Mouse (Mus musculus): ENCODE measurements around the gene Ubac2.

Ubac2 gene

DNA sequence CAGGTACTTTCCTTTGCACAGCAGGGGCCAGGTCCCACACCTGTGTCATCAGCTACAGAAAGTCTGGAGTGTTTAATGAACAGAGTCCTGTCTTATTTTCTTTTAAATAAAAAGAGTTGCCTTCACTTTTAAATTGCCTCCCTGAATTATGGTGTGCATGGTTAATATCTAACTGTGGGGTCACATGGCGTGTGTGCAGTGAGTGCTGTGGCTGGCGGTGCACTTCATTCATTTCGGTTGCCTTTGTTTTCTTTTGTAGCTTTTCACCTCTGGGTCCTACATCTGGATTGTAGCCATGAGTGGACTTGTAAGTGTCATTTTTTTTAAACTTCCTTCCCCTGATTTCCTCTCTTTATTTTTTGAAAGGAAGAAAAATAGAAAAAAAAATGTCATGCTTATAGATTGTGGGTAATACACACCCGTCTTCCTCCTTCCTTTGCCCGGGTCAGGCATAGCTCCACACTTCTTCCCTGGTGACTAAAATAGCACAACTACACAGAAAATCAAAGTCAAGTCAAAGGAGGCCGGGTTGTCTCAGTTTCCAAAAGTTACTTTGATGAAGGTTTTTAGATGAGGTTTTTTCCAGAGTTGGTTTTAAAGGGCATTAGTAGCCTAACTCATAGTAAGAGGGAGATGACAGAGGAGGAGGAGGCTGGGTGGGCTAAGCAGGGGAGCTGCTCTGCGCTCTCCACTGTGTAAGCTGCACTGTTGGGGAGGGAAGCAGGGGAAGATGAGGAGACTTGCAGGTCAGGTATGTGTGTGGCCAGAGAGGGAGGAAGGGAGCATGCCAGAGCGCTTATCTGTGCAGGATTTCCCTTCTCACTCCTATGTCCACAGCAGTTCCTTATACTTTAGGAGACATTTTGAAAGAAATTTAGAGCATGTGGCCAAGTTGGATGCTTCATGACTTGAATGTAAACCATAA is 104.9 kb downstream of the Ubac2 start:
- DNase-seq, result no peak

DNA sequence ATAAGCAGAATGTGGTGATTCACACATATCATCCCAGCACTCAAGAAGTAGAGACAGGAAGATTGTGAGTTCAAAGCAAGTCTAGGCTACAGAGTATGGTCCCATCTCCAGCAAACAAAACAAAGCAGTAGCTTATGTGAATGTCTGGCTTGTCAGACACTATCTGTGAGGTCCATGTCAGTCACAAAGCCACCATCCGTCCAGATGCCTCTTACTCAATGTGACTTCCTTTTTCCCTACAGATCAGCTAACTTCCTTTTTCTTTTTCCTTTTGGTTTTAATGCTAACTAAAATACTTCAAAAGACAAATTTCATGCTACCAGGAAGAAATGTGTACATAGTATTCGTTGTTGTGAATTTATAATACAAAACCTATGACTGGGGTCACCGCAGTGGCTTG is 107.1 kb downstream of the Ubac2 start:
- no peak for DNase-seq

DNA sequence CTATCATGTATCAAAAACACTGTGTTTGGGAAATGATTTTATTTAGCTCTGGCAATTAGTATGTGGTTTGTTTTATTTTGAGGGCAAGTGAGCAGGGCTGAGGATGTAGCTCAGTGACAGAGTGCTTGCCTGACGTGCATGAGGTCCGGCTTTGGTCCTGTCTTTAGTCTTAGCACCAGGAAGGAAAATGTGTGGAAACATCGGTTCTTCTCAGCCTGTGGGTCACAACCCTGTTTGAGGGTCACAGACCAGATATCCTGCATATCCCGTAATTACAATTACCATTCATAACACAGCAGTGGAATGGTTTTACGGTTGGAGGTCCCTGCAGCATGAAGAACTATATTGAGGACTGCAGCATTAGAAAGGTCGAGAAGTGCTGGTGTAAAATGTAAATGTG is 107.6 kb downstream of the Ubac2 start:
- DNase-seq, result no peak

DNA sequence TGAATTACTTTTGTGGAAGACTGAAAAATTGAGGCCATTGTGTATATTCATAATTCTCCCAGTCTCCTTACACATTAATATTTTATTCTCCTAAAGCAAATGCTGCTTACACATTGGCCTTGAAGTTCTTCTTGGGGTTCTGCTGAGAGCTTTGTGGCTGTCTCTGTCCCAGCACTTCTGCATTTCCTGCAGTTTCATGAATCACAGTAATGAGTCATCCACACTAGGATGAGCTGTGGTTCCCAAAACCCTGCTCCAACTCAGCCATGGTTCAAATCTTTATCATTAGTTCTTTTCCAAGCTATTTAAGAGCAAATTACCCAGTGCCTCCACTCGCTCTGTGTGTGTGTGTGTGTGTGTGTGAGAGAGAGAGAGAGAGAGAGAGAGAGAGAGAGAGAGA is 108.9 kb downstream of the Ubac2 start:
- DNase-seq, result no peak

DNA sequence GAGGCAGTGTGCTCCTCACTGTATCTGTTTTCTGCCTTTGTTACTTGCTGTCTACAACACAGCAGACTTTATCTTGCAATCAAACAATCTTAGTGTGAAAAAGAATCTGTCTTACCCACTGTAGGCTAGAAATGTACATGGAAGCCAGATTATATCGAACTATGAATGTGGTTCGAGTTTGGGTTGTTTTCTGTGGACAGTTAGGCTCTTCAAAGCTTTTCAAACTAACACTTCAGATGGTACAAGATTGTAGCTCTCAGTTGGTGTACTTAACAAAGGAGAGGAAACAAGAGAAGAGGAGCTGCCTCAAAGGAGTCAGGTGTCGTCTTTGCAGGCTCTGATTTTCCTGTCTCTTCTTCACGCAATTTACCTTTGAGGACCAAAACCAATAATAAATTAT is 109.3 kb downstream of the Ubac2 start:
- DNase-seq, result no peak

DNA sequence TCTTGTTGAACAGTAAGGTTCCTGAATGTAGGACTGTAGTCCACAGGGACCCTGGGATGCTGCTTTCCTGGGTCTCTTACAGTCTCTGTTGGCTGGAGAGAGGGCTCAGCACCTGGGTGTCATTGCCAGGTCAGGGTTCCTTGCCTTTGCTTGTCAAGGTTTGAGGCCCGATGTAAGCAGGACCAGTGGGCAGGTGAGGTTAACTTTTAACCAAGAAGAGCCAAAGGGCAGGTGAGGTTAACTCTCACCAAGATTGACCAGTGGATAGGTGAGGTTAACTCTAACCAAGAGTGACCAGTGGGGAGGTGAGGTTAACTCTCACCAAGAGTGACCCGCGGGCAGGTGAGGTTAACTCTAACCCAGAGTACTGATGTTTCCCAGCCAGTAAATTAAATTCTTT is 110.9 kb downstream of the Ubac2 start:
- DNase-seq, result no peak

DNA sequence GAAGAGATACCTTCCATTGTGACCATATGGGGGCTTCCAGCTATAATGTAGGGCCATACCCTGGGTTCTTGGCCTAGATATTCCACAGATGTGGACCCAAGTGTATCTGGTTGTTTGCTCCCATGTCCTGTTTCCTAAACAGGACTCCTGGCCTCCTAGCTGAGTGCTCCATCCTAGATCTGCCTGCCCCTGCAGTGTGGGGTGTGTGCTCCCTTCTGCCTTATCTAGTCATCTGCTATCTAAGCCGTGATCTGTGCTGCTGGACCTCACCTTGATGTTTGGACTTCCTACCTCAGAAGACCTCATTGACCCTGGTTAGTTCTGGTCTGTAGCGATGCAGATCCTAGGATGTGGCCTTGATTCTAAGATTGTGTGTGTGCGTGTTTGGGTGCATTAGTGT is 111.4 kb downstream of the Ubac2 start:
- no peak for DNase-seq

DNA sequence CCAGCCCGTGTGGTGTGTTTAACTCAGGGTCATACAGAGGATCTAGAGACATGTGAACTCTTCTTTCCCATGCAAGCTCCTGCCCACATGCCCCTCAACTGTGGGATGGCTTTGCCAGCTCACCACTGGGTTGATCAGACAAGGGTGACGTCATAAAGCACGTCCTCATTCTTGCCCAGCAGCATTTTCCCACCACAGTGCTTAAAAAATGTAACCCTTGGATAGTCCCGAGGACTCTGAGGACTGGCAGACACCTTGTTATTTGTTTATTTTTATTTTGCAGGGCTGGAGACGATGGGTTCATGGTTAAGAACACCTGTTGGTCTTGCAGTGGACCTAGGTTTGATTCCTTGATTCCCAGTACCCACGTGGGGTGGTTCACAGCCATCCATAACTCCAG is 112.5 kb downstream of the Ubac2 start:
- DNase-seq, result no peak

DNA sequence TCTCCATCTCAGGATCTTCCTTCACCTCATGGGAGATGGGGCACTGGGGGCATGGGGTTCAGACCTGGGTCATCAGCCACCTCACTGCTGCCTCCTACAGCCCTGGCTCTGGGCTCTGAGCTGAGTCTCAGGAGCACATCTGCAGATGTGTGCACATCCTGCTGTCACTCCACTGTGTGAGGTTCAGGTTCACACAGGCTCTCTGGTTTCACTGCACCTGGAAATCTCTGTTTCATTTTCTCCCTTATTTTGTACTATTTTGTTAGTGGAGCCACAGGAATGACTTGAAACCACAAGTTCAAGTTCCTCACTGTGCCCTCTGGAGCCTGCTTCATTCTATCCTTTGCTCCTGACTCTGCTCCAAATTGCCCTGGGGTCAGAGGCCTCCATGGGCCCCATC is 113.5 kb downstream of the Ubac2 start:
- DNase-seq, result no peak

DNA sequence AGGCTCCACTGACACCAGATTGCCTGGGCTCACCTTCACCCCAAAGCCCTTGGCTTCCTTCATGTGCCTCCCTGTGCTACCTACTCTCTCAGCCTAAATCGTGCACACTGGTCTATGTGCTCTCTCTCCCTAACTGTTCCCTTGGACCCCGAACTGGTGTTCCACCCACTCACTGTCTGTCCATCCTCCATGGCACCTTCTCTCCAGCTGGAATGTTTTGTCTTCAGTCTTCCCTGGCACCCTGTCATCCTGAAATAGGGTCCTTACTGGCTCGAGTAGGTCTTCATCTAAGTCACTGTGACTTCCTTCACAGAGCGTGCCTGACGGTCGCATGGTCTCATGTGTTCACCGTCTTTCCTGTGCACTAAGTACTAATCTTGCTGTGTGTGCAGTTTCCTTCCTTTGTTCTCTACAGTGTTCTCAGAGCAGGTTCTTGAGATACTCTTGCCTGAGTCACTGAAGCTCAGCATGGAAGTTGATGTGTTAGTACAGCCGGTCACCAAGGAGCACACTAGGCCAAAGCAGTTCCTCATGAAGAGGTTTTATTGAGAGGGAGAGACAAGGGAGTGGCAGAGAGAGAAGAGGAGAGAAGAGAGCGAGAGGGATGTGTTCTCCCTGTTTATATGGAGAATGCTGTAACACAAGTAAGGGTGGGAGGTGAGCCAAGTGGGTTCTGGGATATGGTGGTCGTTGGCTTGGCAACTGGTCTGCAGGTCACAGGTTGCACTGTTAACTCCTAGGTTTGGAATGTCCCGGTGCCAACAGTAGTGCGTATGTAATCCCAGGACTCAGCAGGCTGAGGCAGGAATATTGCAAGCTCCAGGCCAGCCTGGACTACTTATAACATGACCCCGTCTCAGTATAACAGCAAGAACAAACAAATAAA is 114.2 kb downstream of the Ubac2 start:
- no peak for DNase-seq

DNA sequence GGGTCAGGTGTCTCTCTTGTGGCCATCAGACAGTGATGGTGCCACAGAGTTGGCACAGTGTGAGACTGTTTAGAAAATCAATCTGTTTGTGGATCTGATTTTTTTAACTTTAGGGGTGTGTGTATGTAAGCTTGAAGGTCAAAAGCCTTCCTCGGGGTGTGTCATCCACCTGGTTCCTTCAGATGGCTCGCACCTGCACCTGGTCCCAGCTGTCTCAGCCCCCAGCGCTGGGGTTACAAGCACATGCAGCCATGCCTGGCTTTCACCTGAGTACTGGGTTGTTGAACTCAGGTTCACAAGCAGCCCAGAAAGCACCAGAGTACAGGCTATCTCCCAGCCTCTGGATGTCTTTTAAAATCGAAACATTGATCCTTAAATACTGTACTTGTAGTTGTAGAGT is 115.2 kb downstream of the Ubac2 start:
- no peak for DNase-seq

DNA sequence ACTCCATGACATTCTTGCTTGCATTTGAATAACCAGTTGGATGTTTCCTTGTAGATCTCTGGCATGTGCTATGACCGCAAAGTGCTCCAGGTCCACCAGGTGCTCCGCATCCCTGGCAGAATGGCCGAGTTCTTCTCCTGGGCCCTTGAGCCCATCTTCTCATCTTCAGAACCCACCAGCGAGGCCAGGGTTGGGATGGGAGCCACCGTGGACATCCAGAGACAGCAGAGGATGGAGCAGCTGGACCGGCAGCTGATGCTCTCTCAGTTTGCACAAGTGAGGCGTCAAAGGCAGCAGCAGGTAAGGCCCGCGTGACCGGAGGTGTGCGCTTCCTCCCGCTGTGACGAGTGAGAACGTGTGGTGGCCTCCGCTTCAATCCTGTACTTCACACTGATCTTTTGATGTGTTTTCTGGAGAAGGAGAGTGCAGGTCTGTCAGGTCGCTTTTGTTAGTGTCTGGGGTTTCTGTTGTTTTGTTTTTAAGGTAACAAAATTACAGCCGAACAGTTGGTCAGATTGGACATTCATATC is 115.8 kb downstream of the Ubac2 start:
- DNase-seq, result no peak

DNA sequence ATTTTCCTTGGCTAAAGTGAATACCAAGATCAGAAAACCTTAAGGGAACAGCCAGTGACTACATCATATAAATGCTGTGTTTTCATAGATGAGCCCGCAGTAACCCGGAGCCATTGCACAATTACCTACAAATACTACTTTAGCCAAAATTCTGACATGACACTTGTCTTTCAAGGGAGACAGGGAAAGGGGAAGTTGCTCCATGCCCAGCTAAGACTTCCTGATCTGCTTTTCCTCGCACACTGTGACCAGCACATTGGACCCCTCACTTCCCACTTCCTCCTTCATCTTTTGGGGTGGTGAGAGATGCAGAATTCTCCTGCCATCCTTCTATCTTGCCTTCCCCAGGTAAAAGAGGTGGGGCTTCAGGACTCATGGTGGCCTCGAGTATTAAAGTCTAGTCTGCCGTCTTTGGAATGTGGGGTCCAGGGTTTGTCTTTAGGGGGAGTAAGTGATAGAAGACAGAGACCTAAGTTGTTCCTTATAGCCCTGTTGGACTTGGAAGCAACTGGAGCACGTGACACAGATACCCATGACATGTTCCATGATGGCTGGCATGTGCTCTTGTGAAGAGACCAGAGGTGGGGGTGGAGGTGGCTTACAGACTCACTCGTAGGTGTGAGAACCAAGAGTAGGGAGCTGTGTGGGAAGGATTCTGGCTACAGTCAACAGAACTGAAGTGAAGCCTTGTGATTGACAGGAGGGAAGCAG is 116.6 kb downstream of the Ubac2 start:
- no peak for DNase-seq

DNA sequence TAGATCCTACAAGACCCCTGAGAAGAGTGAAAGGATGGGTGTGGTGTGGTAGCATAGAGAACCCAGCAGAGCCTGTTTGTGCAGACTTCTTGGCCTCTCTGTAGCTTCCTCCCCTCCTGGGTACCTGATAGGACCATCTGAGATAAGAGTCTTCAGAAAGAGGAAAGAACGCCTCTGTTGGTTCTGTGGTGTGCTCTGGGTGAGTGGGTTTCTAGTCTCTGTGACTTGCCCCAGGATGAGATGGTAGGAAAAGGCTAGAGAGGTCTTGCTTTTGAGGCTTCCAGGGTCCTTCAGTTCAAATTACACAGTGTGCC is 117.1 kb downstream of the Ubac2 start:
- no peak for DNase-seq

DNA sequence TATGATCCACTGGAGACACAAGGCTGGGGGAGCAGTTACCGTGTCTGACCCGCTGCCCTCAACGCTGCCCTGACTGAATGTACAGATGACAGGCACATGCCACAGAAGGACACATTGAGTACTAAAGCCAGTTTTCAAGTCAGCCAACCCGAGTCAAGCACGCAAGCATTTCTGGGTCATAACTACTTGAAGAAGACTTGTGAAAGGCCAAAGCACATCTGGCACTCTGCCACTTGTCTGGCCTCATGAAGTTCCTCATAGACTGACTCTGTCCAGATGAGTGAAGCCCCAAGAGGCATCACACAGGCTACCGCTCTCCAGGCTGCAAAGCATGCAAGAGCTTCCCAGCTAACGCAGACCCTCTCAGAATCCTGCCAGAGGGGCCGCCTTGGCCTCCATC is 118.4 kb downstream of the Ubac2 start:
- DNase-seq, result peak; percentile 77

DNA sequence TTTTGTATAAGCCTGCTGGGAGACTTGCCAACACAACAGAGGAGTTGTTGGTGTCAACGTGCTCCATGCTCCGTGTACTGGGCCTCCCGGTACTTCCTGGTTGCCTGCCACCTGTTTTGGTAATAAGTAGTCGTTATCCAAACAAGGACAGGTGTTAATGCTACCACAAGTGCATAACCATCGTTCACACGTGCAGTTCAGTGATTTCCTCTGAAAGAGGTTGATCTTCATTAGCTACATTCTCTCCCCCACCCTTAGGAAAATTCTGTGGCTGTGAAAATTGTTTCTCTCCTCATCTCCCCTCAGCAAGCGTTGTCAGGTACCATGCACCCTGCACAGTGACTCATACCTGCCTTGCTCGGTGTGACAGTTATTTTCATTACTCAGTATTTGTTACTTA is 121.0 kb downstream of the Ubac2 start:
- no peak for DNase-seq

DNA sequence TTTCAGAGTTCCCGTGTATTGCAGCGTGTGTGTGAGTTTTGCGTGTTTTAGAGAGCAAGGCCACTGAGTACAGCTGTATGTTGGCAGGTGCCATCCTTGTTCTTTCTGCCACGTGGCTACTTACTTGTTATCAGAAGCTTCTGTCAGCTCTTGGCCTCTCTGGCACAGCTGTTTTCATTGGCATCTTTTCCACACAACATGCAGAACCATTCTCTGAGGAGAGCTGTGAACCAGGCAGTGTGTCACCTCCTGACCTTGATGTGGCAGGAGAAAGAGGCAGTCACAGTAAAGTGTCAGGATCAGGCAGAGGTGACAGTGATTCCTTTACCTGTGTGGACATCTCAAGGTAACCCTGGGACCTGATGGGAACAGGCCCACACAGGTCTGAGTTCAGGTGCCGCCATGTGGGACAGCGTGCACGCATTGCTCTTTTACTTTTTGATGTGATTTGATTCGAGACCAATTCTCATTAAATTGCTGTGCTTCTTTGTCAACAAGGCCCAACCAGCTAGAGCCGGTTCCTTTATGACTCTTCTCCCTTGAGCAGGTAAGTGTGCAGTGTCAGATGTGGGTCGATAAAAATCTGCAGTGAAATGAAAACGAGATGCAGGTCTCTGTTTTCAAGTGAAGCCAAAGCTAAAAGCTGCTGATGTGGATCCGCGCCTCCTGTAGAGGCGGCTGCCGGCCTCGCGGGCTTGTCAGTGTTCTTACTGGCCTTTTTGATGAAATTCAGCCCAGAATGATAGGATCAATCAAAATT is 122.1 kb downstream of the Ubac2 start:
- DNase-seq, result no peak

DNA sequence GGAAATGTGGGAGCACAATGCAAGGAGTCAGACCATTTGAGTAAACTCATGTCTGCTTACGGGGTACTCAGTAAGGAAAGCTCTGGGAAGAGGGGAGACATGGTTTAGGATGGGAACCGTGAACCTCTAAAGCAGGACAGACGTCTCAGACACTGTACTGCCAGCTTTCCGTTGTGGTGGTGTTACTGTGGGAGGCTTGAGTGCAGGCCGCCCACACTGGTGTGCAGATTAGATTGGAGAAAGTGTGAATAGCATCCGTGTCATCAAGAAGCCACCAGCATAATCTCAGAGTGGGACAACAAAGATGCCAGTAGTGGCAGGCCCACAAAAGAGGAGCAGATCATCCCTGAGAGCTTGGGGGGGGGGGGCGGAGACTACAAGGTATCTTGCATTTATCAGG is 123.8 kb downstream of the Ubac2 start:
- no peak for DNase-seq

DNA sequence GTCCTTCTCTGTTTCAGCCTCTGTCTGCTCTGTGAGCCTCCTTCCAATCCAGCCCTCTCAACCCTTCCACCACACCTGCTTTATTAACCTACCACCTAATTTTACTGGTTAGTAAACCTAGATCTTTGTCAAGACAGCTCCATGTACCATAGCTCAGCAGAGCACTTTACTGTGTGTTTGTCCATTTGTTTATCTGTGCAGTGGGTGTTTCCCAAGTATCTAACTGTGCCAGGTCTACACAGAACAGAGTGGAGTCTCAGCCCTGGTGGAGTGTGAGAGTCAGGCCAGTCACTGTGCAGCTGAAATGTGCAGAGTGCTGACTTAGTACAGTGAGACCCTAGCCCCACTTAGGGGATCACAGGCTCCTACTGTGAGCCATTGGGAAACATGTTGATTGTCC is 125.4 kb downstream of the Ubac2 start:
- DNase-seq, result no peak

DNA sequence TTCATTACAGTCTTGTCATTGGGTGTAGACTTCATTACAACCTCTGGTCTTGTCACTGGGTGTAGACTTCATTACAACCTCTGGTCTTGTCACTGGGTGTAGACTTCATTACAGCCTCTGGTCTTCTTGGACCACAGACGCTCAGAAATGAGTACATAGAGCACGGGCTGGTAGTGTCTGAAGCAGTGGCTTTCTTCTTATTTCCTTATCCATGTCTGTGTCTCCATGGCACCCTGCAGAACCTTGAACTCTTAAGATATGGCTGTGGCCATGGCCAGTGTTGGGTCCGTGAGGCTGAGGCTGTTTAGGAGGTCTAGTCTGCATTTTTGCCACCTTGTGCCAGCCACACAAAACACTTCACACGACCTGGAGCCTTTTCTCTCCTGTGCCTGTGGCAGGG is 129.8 kb downstream of the Ubac2 start:
- DNase-seq, result no peak

DNA sequence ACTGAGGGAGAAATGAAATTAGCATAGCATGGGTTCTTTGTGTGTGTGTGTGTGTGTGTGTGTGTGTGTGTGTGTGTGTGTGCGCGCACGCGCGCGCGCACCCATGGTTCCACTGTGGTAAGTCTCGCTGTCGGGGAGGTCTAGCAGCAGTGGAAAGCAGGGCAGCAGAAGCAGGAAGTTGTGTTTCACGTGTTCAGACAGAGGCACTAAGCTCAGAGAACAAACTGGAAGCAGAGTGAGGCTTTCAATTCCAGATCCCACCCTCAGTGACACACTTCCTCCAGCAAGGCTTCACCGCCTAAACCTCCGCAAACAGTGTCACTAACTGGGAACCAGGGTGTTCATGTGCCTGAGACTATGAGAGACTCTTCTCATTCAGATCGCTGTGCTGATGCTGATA is 131.1 kb downstream of the Ubac2 start:
- DNase-seq, result peak; percentile 16

DNA sequence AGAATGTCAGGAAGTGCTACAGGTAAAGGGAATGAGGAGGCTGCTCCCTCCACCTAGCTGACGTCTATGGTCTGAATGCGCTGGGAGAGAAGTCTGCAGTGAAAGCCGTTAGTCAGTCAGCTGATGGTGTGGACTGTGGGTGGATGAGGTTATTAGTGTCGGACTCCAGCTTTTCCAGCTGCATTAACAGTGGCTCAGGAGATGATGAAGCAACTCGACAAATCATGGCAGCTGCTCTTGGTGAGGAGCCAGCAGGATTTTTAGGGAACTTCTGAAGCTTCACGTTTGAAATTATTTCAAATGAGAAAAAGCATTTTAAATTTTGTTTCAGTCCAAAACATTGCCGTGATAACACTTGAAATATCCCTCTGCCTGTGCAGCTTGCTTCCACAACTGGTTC is 131.9 kb downstream of the Ubac2 start:
- no peak for DNase-seq

DNA sequence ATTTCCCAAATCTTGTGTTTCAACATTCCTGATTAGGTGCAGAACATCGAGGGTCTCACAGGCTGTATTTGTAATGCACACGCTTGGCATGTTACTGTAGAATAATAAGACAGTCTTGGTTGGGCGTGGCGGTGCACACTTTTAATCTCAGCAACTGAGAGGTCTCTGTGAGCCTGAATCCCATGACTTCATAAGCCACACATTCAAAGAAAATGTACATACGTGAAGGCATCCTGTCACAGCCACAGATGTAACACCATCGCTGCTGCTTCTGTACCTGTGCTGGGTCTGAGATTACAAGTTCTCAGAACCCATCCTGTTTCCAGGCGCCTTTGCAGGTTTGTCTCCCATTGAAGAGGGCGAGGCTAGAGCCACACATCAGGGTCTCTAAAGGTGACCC is 133.3 kb downstream of the Ubac2 start:
- no peak for DNase-seq

All from lung, postnatal 14 days (tissue).